Mouse (Mus musculus) bone marrow macrophage, adult 2 months (primary cell): ENCODE measurements at regions not wholly inside any gene's neighbourhood (a gene's known extent, or its start where the extent isn't known, plus 50 kb on each side); places are given as distances from the start of the nearest gene placed in this dataset.

Source experiments
- CTCF ChIP-seq: IDR thresholded peaks from 2 replicates; pipeline ENCODE4 v1.5.1; 2012; ENCODE audit warnings: low read depth, mild to moderate bottlenecking, low read length, moderate library complexity
- POLR2A ChIP-seq: IDR thresholded peaks from 2 replicates; pipeline ENCODE4 v1.6.1; 2012; ENCODE audit warnings: mild to moderate bottlenecking, low read depth, low read length, borderline replicate concordance

GRCm38 (mm10) chr13:107888231-107888555, 156.1 kb upstream of the Smim15 start:
- TF ChIP-seq CTCF: no peak
- TF ChIP-seq POLR2A: no peak
